Mouse (Mus musculus): ENCODE results near the gene BC025446.
"Not testable (repeated sequence)": the region's sequence is repeated elsewhere in the genome, so short reads cannot be mapped to it uniquely, and the experiment has no call there.

GRCm38 (mm10) chr15:75190560-75190959 lies 25.6 kb upstream of the BC025446 start:
- TF ChIP-seq POLR2A, CTCF (IDR thresholded peaks at IDR 0.05; ENCODE audit: insufficient read depth, low read depth, low read length): not testable (repeated sequence)

Measured in olfactory bulb, adult 2 months (tissue).